Mouse (Mus musculus): ENCODE measurements around the gene Pnkd.

DNA sequence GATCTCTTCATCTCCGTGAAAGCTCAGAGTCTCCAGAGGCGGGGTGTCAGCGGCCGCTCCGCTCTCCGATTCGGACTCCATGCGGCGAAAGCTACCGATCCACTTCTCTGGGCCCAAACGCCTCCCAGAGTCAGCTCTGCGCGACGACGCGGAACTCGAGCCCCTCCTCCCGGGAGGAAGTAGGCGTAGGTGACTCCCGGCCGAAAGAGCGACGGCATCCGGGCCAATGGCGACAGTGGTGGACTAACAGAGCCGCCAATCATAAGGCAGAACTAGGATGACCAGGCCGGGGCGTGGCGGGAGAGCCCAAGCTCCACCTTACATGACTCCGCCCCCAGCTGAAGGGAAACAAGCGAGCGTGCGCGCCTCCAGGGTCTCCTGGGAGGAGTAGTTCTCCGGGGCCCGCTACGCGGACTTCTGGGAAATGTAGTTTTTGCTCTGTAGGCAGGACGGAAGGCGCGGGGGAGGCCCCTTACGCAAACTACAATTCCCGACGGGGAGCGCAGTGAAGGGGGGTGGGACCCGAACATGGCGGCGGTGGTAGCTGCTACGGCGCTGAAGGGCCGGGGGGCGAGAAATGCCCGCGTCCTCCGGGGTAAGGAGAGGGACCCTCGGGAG, at the start of gene Pnkd, which contains the start of gene Aamp:
- no peak for TF ChIP-seq CTCF (IDR thresholded peaks at IDR 0.05; ENCODE audit: low read depth, low read length)
- TF ChIP-seq TAL1 (conservative IDR thresholded peaks at IDR 0.05; ENCODE audit: low read depth, low read length), result no peak

All from G1E (cell line).